Mouse (Mus musculus): ENCODE results near the gene 1700028J19Rik. TPM values are rescaled to one million over a fixed set of nuclear protein-coding genes. Genes with fewer than 3 reads are reported as not detected.

Gene 1700028J19Rik
- total RNA-seq (2021), result 1 to 10 TPM; 1.4 to 2.1 TPM

DNA sequence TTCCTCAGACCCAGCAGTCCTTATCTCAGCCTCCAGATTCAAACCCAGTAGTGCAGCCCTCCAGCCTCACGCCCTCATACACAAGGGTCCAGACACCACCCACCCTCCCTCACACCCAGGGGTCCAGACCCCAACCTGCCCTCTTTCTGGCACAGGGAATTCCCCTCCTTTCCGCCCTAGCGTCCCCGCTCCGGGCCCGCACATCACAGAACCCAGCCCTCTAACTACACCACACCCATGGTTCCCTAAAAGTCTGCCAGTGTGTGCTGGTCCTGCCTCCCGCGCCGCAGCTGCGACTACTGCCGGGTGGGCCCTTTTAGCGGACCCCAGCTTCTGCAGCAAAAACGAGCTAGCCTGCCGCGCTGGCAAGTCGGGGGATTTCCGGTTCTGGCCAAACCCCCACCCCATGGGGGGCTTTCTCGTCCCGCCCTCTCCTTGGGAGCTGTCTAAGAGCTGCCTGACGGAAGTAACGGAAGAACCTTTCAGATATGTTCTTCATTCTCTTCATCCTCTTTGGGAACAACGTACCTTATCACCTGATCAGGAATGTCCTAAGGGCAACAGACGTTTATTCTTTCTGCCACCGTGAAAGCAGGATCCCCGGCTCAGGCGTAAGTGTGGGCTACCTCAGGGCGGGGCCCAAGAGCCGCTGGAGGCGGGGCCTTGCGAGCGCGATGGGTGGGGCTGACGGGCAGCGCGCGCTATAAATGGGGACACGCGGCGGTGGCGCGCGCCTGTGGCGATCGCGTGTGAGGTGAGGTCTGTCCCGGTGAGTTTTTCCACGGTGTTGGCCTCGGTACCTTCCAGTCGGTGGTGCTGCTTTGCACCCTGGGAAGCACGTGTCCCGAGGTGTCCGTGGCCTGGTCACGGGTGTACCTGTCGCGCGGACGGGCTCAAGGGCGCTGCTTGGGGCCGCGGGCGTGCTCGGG, at the start of gene 1700028J19Rik, which contains the start of gene 2410002F23Rik:
1700028J19Rik (minus strand) TSS at position 641 of the 929 bp plus-strand sequence.
2410002F23Rik (plus strand) TSS at position 668 of the 929 bp plus-strand sequence.
- intact Hi-C loops (cut with DNase I), result no loop called here
- peak; percentile 90 to 92 for DNase-seq (ENCODE audit: low spot score in 2 of 2)

DNA sequence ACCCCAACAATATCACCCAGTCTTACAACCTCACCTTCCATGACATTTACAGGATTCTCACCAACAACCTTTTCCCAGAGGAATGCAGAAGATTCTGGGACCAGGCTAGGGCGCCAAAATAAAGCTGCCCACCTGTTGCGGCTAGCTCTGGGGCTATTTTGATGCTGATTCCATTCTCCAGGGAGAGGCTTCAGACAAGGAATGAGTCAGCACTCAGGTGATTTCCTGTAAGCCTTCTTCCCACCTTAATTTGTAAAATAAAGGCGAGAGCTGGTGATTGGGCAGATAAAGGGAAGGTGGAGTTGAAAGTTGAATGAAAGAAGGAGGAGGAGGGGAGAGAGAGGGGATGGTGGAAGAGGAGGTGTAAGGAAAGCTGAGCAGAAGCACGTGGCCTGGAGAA, 44.9 kb upstream of the 1700028J19Rik start:
- no peak for DNase-seq (ENCODE audit: low spot score in 2 of 2)

DNA sequence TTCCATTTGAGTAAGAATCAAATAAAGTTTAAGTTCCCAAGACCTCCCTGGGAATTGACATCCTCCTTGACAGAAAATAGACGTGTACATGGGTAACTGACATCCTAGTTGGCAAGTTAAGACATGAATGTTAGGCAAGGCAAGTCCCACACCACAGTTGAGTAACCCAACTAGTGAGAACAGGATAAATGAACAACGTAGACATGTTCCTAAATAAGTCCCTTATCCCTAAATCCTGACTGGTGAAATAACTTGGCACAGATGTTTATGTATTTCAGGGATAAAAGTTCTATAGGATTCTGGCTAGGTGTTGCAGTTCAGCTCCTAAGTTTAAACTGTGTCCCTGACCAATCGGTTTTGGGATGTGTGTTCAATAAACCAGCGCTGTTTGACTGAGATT, 44.5 kb upstream of the 1700028J19Rik start:
- DNase-seq (ENCODE audit: low spot score in 2 of 2), result no peak
- intact Hi-C loops (cut with DNase I), result no loop called here

More for the DNA sequence above, 44.9 kb upstream of the 1700028J19Rik start:
- intact Hi-C loops (cut with DNase I), result no loop called here

DNA sequence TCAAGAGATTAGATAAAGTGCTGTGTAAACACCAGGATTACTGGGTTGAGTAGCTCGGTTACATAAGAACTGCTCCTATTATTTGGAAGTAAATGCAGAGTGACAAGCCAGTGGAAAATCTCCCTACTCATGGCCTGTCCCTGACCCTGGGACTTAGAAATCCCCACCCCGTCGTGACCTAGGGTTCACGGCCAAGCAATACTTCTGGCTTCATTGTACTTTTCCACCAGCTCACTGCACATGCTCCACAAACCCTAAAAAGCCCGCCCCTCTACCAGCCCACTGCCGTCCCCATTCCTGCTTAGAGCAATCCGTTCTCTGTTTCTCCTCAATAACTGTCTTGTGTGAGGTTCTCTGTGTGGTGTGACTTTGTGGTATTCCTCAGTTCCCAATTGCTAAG, 41.3 kb upstream of the 1700028J19Rik start:
- intact Hi-C loops (cut with DNase I), result no loop called here
- DNase-seq (ENCODE audit: low spot score in 2 of 2), result no peak

DNA sequence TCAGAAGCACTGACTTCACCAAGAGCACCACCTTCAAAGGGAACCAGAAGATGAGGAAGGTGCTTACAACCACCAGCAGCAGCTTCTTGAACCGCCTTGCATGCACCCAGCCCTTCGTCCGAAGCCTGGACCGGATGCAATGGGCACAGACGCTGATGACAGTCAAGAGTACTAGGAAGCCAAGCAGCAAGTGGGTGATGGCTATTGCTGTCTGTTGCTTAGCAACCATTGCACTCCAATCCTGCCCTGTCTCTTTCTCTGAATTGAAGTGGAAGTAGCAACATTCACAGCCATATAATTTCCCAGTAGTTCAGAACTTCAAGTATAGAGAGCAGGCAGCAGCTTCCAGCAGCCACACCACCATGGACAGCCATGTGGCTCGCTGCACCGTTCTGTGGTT, 35.1 kb upstream of the 1700028J19Rik start:
- no peak for DNase-seq (ENCODE audit: low spot score in 2 of 2)

DNA sequence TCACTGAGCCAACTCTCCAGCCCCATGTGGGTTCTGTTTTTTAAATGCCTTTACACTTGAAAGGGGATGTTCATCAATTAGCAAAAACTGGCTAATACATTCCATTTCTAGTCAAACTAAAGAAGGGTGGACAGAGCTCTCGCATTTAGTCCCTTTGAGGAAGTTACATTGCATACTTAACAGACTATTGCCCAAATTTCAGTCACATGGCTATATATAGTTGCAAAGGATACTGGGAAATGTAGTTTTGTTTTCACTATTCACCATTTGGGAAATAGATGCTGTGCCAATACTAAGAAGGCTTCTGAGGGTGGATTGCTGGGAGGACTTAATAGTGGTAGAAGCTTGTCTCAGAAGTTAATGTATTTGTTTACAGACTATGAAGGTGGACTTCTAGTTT, 34.5 kb upstream of the 1700028J19Rik start:
- intact Hi-C loops (cut with DNase I), result no loop called here
- DNase-seq (ENCODE audit: low spot score in 2 of 2), result no peak

More for the DNA sequence above, 35.1 kb upstream of the 1700028J19Rik start:
- intact Hi-C loops (cut with DNase I), result no loop called here

DNA sequence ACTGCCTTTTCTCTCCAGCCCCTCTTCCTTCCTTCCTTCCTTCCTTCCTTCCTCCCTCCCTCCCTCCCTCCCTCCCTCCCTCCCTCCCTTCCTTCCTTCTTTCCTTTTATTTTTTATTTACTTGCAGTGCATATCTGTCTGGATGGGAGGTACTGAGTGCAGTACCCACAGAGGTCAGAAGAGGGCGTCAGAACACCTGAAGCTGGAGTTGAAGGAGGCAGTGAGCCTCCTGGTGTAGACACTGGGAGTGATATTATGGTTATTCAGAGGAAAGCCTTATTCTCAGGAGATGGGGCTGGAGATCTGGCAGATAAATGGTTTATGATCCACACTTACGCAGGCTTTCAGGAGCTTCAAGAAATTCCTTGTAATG, 30.7 kb upstream of the 1700028J19Rik start:
- intact Hi-C loops (cut with DNase I), result no loop called here
- peak; percentile 54 to 58 for DNase-seq (ENCODE audit: low spot score in 2 of 2)

DNA sequence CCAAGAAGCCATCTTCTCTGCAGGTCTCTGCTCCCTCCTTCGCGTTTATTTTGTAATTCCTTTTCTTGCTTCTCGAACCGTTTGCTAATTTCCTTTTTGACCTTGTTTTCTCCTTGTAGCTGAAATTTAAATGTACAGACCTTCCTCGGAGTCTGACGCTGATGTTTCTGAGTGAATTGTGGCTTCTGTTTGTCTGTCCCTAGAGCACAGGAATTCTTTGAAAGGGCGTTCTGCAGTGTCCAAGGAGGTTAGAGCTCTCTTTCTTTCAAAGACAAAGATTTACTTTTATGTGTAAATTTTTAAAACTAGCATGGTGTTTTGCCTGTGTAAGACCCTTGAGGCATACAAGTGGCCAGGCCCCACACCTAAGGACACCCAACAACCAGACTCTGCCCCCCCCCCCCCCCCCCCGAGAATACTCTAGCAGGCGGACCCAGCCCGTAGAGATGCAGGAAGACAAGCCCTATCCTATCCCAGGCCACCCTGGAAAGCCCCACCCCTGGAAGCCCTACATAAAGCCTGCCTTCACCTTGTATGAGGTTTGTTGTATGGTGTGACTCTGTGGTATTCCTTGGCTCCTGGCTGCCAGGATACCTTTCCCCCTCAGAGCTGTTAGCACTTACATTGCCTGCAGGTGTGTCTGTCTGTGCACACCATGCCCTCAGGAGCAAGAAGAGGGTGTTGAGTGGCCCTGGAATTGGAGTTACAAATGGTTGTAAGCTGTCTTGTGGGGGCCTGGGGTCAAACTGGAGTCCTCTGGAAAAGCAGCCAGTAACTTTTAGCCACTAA, 30.2 kb upstream of the 1700028J19Rik start:
- no peak for DNase-seq (ENCODE audit: low spot score in 2 of 2)
- intact Hi-C loops (cut with DNase I), result no loop called here

DNA sequence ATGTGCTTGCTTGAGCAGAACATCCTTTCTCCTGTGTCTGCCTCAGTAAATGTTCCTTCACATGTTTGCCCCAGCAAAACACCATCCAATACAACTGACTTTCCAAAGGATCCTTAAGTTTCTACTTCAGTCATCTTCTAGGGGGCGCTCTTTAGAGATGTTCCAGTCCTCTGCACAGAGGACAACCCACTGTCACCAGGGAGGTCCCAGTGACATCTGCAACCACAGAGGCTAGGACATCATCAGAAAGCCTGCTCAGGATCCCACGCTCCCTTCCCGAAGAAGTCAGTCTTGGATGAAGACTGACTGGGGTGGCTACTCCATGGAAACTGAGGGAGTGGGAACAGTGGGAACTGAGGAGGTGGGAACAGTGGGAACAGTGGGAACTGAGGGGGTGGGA, 29.1 kb upstream of the 1700028J19Rik start:
- DNase-seq (ENCODE audit: low spot score in 2 of 2), result no peak
- intact Hi-C loops (cut with DNase I), result no loop called here

DNA sequence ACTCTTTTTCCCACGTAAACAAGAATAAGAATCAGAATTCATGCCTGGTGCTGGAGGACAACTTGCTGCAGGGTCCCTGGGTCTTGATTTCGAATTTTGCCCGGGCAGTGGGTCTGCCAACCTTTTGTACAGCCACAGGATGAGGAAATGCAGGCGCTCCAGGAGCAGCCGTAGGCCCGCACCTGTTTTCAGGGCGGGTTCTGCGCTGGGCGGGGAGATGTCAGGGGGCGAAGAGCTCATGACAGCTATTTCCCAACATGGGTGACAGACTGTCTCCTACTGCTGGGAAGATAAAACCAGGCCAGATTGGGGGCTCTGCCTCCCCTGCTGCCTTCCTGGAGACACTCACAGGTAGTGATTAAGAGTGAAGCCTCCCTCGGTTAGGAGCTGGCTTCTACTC, 27.6 kb upstream of the 1700028J19Rik start:
- no peak for DNase-seq (ENCODE audit: low spot score in 2 of 2)
- intact Hi-C loops (cut with DNase I), result no loop called here

DNA sequence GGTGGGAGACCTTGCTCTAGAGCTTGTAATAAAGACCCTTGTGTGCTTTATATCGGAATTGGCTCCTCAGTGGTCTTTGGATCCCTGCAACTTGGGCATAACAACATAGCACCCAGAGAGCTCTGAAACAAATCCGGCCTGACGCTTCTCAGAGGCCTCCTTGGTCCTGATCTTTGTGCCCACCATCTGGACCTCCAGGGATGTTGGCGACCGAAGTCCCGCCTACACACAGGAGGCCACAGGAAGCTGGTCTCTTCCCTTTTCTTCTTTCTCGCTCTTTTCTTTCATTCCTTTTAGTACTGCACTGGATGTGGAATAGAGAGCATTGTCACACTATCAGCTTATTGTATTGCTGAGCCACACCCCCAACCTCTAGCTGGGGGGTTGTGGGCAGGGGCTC, 27.0 kb upstream of the 1700028J19Rik start:
- no peak for DNase-seq (ENCODE audit: low spot score in 2 of 2)

DNA sequence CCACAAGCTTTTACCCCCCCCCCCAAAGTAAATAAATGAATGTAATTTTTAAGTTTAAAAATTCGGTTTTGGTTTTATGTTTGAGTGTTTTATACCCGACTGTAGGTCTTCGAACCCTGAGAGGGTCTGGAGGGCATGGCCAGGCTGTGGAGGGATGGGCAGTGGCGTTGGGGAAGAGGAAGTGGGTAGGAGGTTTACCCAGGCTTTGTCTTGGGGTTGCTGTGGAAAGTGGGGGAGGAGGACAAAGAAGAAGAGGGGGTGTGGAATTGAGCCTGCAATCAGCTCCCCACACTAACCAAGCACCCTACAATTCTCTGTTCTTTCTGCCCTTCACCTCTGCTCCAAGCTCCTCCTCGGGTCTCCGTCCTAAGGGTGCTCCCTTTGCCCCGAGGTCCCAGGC, 26.1 kb upstream of the 1700028J19Rik start:
- intact Hi-C loops (cut with DNase I), result no loop called here
- no peak for DNase-seq (ENCODE audit: low spot score in 2 of 2)

More for the DNA sequence above, 27.0 kb upstream of the 1700028J19Rik start:
- intact Hi-C loops (cut with DNase I), result no loop called here

DNA sequence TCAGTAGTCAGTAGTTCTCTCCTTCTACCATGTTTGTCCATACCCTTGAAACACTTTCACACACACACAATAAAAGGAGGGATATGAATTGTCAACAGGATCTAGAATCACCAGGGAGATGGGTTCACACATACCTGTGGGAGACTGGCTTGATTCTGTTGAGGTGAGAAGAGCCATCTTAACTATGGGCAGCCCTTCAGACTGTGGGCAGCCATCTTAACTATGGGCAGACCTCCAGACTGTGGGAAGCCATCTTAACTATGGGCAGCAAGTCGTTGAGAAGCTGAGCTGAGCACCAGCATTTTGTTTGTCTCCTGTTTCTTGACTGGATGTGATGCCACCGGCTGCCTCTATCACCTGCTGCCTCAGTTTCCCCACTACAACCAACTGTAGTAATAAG, 24.8 kb upstream of the 1700028J19Rik start:
- intact Hi-C loops (cut with DNase I), result no loop called here
- no peak for DNase-seq (ENCODE audit: low spot score in 2 of 2)

DNA sequence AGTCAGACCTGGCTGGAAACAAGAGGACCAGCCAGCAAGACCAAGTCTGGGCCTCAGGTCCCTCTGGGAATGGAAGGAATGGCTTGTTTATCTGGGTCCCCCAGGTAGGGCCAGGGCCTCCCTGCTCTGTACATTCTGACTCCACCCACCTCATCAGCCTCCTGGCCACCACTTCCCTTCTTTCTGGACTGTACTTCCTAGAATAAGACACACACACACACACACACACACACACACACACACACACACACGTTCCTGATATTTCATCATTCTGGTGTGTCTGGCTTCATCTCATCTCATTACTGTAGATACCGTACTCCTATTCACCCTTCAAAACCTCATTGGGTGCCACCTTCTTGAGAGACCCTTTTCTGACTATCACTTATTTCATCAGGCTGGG, 22.9 kb upstream of the 1700028J19Rik start:
- intact Hi-C loops (cut with DNase I), result loop anchor here (5.0 kb wide), 1 partner anchor 43 kb away; the partner anchor contains the start of gene Shank1
- no peak for DNase-seq (ENCODE audit: low spot score in 2 of 2)

DNA sequence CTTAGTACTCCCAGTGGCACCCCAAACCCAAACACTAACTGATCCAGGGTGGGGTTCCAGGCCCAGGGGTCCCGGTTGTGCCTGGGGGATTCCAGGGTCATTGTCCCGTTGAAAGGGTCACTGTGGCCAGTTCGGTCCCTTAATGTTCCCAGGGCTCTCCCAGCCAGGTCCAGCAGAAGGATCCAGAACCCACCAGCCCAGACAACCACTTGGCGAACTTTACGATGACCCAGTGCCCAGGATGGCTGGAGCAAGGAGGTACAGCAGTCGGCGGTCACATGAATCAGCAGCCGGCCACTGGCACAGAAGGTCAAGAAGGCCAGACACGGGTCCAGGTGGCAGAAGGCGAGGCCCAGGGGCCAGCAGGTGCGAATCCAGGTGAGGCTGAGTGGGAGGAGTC, 21.6 kb upstream of the 1700028J19Rik start:
- no peak for DNase-seq (ENCODE audit: low spot score in 2 of 2)
- intact Hi-C loops (cut with DNase I), result loop anchor here (5.0 kb wide), 1 partner anchor 44 kb away; the partner anchor contains the start of gene Shank1

DNA sequence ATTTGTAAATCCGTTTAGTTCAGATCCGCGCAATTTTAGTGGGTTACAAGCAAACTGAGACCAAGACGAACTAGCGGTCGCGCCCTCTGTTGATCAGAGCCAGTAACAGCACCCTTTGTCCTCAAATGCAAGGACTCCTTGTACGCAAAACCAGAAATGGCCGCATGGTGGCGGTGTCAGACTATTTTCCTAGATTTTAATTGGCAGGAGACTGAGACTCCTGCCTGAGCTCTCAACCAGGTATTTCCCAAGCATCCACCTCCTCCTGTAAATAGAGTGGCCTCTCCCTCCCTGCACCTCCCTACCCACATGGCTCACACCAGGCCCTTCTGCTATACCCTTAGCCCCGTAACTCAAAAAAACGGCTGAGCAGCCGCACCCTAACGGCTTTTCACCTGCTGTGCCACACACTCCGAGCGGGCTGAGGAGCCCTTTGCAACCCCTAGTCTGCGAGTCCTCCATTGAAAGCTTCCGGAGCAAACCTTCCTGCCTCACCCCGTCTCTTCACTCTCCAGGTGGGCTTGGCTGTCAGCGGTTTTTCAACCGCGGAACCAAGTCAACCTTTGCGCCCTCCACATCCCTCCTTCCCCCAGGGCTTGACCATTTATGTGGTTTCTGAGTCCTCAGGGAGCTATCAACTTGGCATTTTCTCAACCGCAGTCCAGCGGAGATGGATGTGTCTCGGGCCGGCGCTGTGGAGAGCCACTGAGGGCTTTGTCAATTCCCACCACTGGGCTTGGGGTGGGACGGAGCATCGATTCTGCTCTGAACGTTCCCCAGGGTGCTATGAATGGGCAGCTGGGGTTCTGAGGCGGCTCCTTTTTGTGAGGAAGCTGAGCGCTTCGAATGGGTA, 16.5 kb upstream of the 1700028J19Rik start:
- intact Hi-C loops (cut with DNase I), result loop anchor here (1.0 to 2.0 kb wide), 2 partner anchors 88 to 222 kb away; no protein-coding TSS in a partner anchor

DNA sequence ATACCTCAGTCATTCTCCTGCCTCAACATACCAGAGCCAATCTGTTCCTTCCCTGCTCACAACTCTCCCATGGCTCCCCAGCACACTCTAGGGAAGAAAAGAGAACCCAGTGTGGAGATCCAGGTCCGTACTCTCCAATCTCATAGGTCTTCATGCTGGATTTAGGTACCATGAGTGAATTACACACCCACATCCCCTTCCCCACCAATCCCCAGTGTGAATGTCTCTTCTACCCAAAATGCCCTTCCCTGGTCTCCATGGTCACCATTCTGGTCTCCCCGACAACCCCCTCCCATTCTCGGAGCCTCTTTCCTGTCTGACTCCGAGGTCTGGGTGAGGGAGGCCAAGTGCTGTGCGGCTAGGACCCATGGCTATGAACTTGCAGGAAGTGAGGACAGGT, 14.7 kb upstream of the 1700028J19Rik start, which contains the start of gene Gm15517:
Gm15517 (plus strand) TSS at position 301 of the 400 bp plus-strand sequence.
- intact Hi-C loops (cut with DNase I), result no loop called here
- DNase-seq (ENCODE audit: low spot score in 2 of 2), result no peak

More for the DNA sequence above, 16.5 kb upstream of the 1700028J19Rik start:
- peak; percentile 93 to 96 for DNase-seq (ENCODE audit: low spot score in 2 of 2)

DNA sequence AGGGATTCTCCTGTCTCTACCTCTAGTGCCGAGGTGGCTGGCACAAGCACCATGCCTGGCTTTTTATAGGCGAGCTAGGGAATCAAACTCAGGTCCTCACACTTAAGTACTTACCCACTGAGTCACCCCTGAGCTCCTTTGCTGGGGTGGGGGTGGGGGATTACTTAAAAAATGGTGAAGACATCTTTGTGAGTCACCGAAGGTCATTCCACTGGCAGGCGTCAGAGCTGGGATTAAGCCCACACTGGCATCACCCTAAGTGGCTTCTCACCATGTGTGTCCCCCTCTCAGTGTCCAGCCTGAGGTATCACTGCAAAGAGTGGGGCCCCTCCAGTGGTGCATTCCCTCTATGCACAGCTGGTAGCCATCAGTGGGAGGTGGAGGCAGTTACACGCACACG, 13.9 kb upstream of the 1700028J19Rik start:
- no peak for DNase-seq (ENCODE audit: low spot score in 2 of 2)
- intact Hi-C loops (cut with DNase I), result no loop called here

DNA sequence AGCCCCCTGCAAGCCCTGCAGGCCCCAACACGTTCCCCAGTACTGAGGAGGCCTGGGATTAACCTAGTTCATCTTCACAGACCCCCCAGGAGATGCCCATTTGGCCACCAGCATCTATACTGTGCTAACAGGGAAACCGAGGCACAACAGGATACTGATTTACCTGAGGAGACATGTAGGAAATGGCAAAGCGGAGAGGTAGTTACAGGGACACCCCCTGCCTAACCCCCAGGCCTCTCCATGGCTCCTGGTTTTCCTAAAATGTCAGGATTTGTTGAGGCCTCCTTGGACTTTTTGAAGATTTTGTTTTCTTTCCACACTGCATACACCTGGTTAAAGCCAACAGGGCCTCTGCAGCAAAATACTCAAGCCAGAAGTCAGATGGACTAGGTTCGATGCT, 10.8 kb upstream of the 1700028J19Rik start, which contains the start of gene Acp4:
Acp4 (minus strand) TSS at position 101 of the 400 bp plus-strand sequence.
- DNase-seq (ENCODE audit: low spot score in 2 of 2), result no peak
- intact Hi-C loops (cut with DNase I), result no loop called here

Measured in left cerebral cortex, postnatal 36 days (tissue).